Mouse (Mus musculus) lung, embryonic 14.5 days (tissue): ENCODE results near the gene Stum. TPM values are rescaled to one million over a fixed set of nuclear protein-coding genes. Genes with fewer than 3 reads are reported as not detected.
"Not testable (repeated sequence)": the region's sequence is repeated elsewhere in the genome, so short reads cannot be mapped to it uniquely, and the experiment has no call there.

Experiments used
- ATAC-seq: fragments of 200-750 bp; cut with Nextera tagmentation; 2 replicates; pipeline ENCODE4 v1.8.0; 2017; ENCODE audit warnings: mild to moderate bottlenecking, moderate TSS enrichment, moderate library complexity; ENCODE audit not compliant: insufficient read depth
- DNase-seq: peaks from one replicate; pipeline ENCODE4 v3.0.0-alpha.2; 2015
- H3K27ac ChIP-seq: fragments of 300-500 bp; sonication (generic); 2 replicates; pipeline ENCODE4 v1.5.1; 2014; ENCODE audit warnings: low read depth, mild to moderate bottlenecking, moderate library complexity
- H3K27me3 ChIP-seq: fragments of 300-500 bp; sonication (generic); 2 replicates; pipeline ENCODE4 v1.6.1; 2014; ENCODE audit warnings: low read length, control low read depth; ENCODE audit not compliant: insufficient read depth
- H3K36me3 ChIP-seq: fragments of 300-500 bp; sonication (generic); 2 replicates; pipeline ENCODE4 v1.6.1; 2014; ENCODE audit warnings: control low read depth; ENCODE audit not compliant: insufficient read depth
- H3K4me1 ChIP-seq: fragments of 300-500 bp; sonication (generic); 2 replicates; pipeline ENCODE4 v1.6.1; 2014; ENCODE audit warnings: antibody characterized with exemption, control low read depth; ENCODE audit not compliant: insufficient read depth
- H3K4me2 ChIP-seq: fragments of 300-500 bp; sonication (generic); 2 replicates; pipeline ENCODE4 v1.6.1; 2014; ENCODE audit warnings: mild to moderate bottlenecking
- H3K4me3 ChIP-seq: fragments of 300-500 bp; sonication (generic); 2 replicates; pipeline ENCODE4 v1.5.1; 2014; ENCODE audit warnings: low read depth, low read length
- H3K9ac ChIP-seq: fragments of 300-500 bp; sonication (generic); 2 replicates; pipeline ENCODE4 v1.6.1; 2014
- H3K9me3 ChIP-seq: fragments of 300-500 bp; sonication (generic); 2 replicates; pipeline ENCODE4 v1.6.1; 2016; ENCODE audit warnings: low read depth, low read length, control low read depth
- CTCF ChIP-seq: IDR thresholded peaks from 2 replicates; pipeline ENCODE4 v1.5.1; 2016; ENCODE audit warnings: antibody characterized with exemption, low read depth
- WGBS: fragments of 180-500 bp; shearing (Covaris S2); extraction: QIAGEN DNeasy Blood & Tissue Kit; methylation state at CpG from one replicate; pipeline ENCODE4 v1.1.7; 2014; 5-methylcytosine and 5-hydroxymethylcytosine counted together
- polyA plus RNA-seq: library from polyadenylated mRNA; unstranded; fragments of >200 nt; fragmentation: Nextera tagmentation; extraction: Ambion mirVana; gene quantifications from 2 replicates; pipeline ENCODE4 v1.2.1, GENCODE M21; 2014

Gene Stum
- polyA plus RNA-seq, 1 experiment from 2014 or later: not detected

GRCm38 (mm10) chr1:180391575-180391945 lies 91.7 kb downstream of the Stum start:
- Histone ChIP-seq H3K27me3 (no peaks in the 10 kb centered on the region), H3K9me3 (no peaks in the 10 kb centered on the region), H3K9ac (no peak overlapping the region), H3K27ac (no peak overlapping the region), H3K4me2 (no peak overlapping the region), H3K4me1 (peaks cover 20% of the 10 kb centered on the region), H3K36me3 (no peaks in the 10 kb centered on the region), H3K4me3 (no peak overlapping the region)
- no peak for TF ChIP-seq CTCF
- 86% methylated on average over 4 of the region's 4 CpGs for WGBS
- ATAC-seq: no peak
- DNase-seq: no peak

DNA sequence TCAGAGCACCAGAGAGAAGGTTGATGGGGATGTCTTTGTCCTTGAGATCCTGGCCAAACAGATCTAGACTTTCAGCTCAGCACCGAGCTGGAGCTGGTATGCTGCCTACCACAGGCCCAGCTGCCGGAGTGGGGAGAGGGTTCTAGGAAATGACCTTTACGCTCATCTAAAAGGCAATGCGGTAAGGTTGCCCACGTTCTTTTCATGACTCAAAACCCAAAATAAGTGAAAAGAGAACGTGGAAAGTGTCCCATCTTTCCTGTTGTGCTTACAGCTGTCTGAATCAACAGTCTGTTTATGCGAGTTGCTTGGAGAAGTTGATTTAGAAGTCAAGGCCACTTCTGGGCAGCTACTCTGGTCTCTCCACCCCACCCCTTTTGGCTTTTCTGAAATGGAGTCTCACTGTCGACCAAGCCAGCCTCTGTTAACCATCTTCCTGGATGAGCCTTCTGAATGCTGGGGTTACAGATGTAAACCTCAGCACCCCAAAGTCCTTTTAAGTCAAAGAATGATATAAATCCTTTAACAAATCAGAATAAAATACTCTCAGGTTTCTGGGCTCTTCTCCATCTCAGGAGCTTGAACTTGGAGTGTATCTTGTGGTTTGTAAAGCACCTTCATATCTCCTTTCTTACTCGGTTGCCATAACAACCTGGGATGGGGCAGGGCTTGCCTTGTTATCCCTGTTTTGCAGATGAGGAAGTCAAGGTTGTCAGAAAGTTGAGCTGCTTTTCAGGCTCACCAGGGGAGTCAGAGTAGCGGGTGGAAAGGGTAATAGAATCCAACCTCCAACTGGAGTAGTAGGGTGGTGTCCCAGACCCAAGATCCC lies 92.3 kb downstream of the Stum start:
- Histone ChIP-seq H3K4me2 (no peak overlapping the region), H3K27ac (peak overlapping the region; percentile 67; the same call in 1 of the 2 replicates), H3K4me3 (no peak overlapping the region), H3K9me3 (no peaks in the 10 kb centered on the region), H3K36me3 (no peaks in the 10 kb centered on the region), H3K4me1 (peaks cover 20% of the 10 kb centered on the region), H3K9ac (no peak overlapping the region), H3K27me3 (no peaks in the 10 kb centered on the region)
- no peak for TF ChIP-seq CTCF
- DNase-seq: no peak
- 73% methylated on average over 10 of the region's 10 CpGs for WGBS
- no peak for ATAC-seq

- WGBS: 67% methylated on average over 3 of the region's 3 CpGs
- TF ChIP-seq CTCF: no peak
- peak overlapping the region; percentile 67; the same call in 1 of the 2 replicates for H3K27ac ChIP-seq
These were observed 93.0 kb downstream of the Stum start for GRCm38 (mm10) chr1:180390321-180390731.

GRCm38 (mm10) chr1:180389213-180389760 lies 94.0 kb downstream of the Stum start:
- H3K9ac ChIP-seq, H3K4me2 ChIP-seq, ATAC-seq, H3K27me3 ChIP-seq, H3K9me3 ChIP-seq, H3K36me3 ChIP-seq, H3K4me3 ChIP-seq: not testable (repeated sequence)
- Histone ChIP-seq H3K27ac (peak overlapping the region; percentile 91), H3K4me1 (peaks cover 20% of the 10 kb centered on the region)
- 60% methylated on average over 11 of the region's 11 CpGs for WGBS
- DNase-seq: peak; percentile 50

More at GRCm38 (mm10) chr1:180390321-180390731, 93.0 kb downstream of the Stum start:
- Histone ChIP-seq H3K4me2 (no peak overlapping the region), H3K9me3 (no peaks in the 10 kb centered on the region), H3K27me3 (no peaks in the 10 kb centered on the region), H3K9ac (no peak overlapping the region), H3K4me1 (peaks cover 20% of the 10 kb centered on the region), H3K4me3 (no peak overlapping the region), H3K36me3 (no peaks in the 10 kb centered on the region)
- ATAC-seq (no peak), DNase-seq (no peak)

- no peak overlapping the region; the same call in 1 of the 2 replicates for H3K9ac ChIP-seq
- H3K4me2 ChIP-seq: no peak overlapping the region; the same call in 1 of the 2 replicates
- H3K4me3 ChIP-seq: no peak overlapping the region
- H3K9me3 ChIP-seq: no peaks in the 10 kb centered on the region
- TF ChIP-seq CTCF: no peak
- H3K36me3 ChIP-seq: no peaks in the 10 kb centered on the region
- ATAC-seq: no peak
- H3K27ac ChIP-seq: peak overlapping the region; percentile 91
- DNase-seq: no peak
- 47% methylated on average over 1 of the region's 1 CpGs for WGBS
- peaks cover 16% of the 10 kb centered on the region for H3K4me1 ChIP-seq
- no peaks in the 10 kb centered on the region for H3K27me3 ChIP-seq
These were observed 94.8 kb downstream of the Stum start for GRCm38 (mm10) chr1:180388481-180388880.

DNA sequence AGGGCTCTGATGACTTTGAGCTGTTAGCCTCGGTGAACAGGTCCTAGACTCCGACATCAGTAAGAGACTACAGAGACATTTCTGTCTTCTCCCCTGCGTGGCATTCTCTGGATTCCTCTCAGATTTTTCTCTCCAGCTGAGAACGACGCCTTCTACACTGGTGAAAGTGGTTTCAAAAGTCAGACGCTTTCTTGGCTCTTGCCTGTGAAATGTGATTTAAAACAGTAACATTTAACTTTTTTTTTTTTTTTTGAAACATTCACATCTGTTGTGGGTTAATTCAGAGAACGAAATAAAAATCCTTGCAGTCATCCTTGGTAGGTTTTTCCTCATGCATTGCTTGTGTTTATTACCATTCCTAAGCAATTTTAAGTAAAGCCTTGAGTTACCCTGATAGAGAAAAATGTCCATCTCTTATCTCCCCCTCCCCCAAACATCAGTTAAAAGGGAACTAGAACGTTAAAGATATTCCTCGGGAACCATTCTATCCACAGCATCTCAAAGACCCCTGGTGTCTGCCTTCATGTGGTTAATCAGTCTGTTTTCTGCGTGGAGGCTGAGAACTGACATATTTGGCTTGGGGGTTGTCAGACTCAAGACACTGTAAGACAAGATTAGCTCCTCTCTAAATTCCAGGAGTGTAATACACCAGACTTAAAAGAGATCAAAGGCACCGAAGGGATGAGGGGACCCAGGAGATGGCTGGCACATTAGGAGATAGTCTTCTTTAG lies 95.4 kb downstream of the Stum start:
- 8% methylated on average over 11 of the region's 11 CpGs for WGBS
- Histone ChIP-seq H3K27ac (peak overlapping the region; percentile 91), H3K27me3 (no peaks in the 10 kb centered on the region), H3K4me2 (peak overlapping the region; percentile 79), H3K4me1 (peaks cover 16% of the 10 kb centered on the region), H3K4me3 (peak overlapping the region; percentile 38), H3K9me3 (no peaks in the 10 kb centered on the region), H3K36me3 (no peaks in the 10 kb centered on the region), H3K9ac (no peak overlapping the region; the same call in 1 of the 2 replicates)
- no peak for TF ChIP-seq CTCF
- ATAC-seq: no peak
- no peak for DNase-seq
